Mouse (Mus musculus) kidney, adult 2 months (tissue): ENCODE results near the gene Msi2.

Experiments used
- CTCF ChIP-seq: fragments of 200-500 bp; conservative IDR thresholded peaks from 2 replicates; pipeline ENCODE4 v1.5.1; 2011; ENCODE audit warnings: low read depth, mild to moderate bottlenecking, control low read depth, low read length, moderate library complexity, mixed read lengths; ENCODE audit not compliant: insufficient read depth, insufficient read length
- POLR2A ChIP-seq: fragments of 200-500 bp; IDR thresholded peaks from one replicate; pipeline ENCODE4 v1.6.1; 2011; ENCODE audit warnings: low read depth, low read length, control low read depth

- TF ChIP-seq CTCF, result no peak
- TF ChIP-seq POLR2A, result no peak
These were observed 246.2 kb downstream of the Msi2 start for GRCm38 (mm10) chr11:88471981-88472647.
